Mouse (Mus musculus) myocyte (in vitro differentiated cells): Measurements from ENCODE around the gene 6030498E09Rik. TPM values are rescaled to one million over a fixed set of nuclear protein-coding genes. Genes with fewer than 3 reads are reported as not detected.

Source experiments
- H3K27me3 ChIP-seq: one replicate; pipeline ENCODE4 v1.6.1; 2011; ENCODE audit not compliant: control insufficient read depth, insufficient read depth, insufficient read length
- H3K36me3 ChIP-seq: one replicate; pipeline ENCODE4 v1.6.1; 2011; ENCODE audit not compliant: control insufficient read depth, insufficient read depth
- H3K4me2 ChIP-seq: one replicate; pipeline ENCODE4 v1.6.1; 2011; ENCODE audit warnings: low read depth, control low read depth
- H3K4me3 ChIP-seq: one replicate; pipeline ENCODE4 v1.5.1; 2011; ENCODE audit warnings: mild to moderate bottlenecking, control low read depth, moderate library complexity
- H3K79me2 ChIP-seq: one replicate; pipeline ENCODE4 v1.6.1; 2011; ENCODE audit not compliant: control insufficient read depth, insufficient read depth
- H3ac ChIP-seq: one replicate; pipeline ENCODE4 v1.6.1; 2011; ENCODE audit not compliant: control insufficient read depth, insufficient read length
- CEBPB ChIP-seq: IDR thresholded peaks from 2 replicates; pipeline ENCODE4 v1.6.1; 2011; ENCODE audit warnings: mild to moderate bottlenecking, moderate library complexity; ENCODE audit not compliant: poor library complexity, insufficient read depth, severe bottlenecking
- E2F4 ChIP-seq: IDR thresholded peaks from one replicate; pipeline ENCODE4 v1.6.1; 2011; ENCODE audit warnings: mild to moderate bottlenecking, control low read depth, moderate library complexity; ENCODE audit not compliant: insufficient read depth
- MAX ChIP-seq: IDR thresholded peaks from one replicate; pipeline ENCODE4 v1.6.1; 2011; ENCODE audit warnings: low read depth, mild to moderate bottlenecking, control low read depth
- MYOD1 ChIP-seq, 3 experiments: IDR thresholded peaks; one replicate each; pipeline ENCODE4 v1.6.1; 2011; ENCODE audit warnings: control low read depth in 2 of 3, low read depth in 2 of 3, mild to moderate bottlenecking in 2 of 3, moderate library complexity in 1 of 3; ENCODE audit not compliant: insufficient read length in 2 of 3, control insufficient read depth in 1 of 3
- MYOG ChIP-seq, 3 experiments: IDR thresholded peaks; one replicate each; pipeline ENCODE4 v1.6.1; 2011; ENCODE audit warnings: control low read depth in 2 of 3, low read depth in 2 of 3, mild to moderate bottlenecking in 2 of 3; ENCODE audit not compliant: insufficient read length in 2 of 3, control insufficient read depth in 1 of 3, insufficient read depth in 1 of 3
- POLR2A ChIP-seq: IDR thresholded peaks from one replicate; pipeline ENCODE4 v1.6.1; 2011; ENCODE audit warnings: low read depth, mild to moderate bottlenecking, control low read depth, moderate library complexity; ENCODE audit not compliant: insufficient read length
- POLR2AphosphoS2 ChIP-seq: IDR thresholded peaks from one replicate; pipeline ENCODE4 v1.6.1; 2011; ENCODE audit warnings: low read depth, control low read depth; ENCODE audit not compliant: insufficient read length
- REST ChIP-seq: IDR thresholded peaks from one replicate; pipeline ENCODE4 v1.6.1; 2011; ENCODE audit warnings: mild to moderate bottlenecking, control low read depth, moderate library complexity; ENCODE audit not compliant: insufficient read depth, insufficient read length
- SRF ChIP-seq: IDR thresholded peaks from one replicate; pipeline ENCODE4 v1.6.1; 2011; ENCODE audit warnings: low read depth; ENCODE audit not compliant: control insufficient read depth, insufficient read length
- TCF12 ChIP-seq: IDR thresholded peaks from one replicate; pipeline ENCODE4 v1.6.1; 2011; ENCODE audit warnings: mild to moderate bottlenecking, control low read depth; ENCODE audit not compliant: poor library complexity, insufficient read depth, severe bottlenecking
- TCF3 ChIP-seq: IDR thresholded peaks from one replicate; pipeline ENCODE4 v1.6.1; 2011; ENCODE audit warnings: low read depth, control low read depth; ENCODE audit not compliant: insufficient read length
- USF1 ChIP-seq: IDR thresholded peaks from one replicate; pipeline ENCODE4 v1.6.1; 2011; ENCODE audit warnings: low read depth, mild to moderate bottlenecking, control low read depth, moderate library complexity
- polyA plus RNA-seq: library from polyadenylated mRNA; unstranded; fragments of >200 nt; fragmentation: generic; extraction: Trizol; gene quantifications from one replicate; pipeline ENCODE4 v1.2.1, GENCODE M21; 2012; ENCODE audit warnings: missing spikeins

Gene 6030498E09Rik
- polyA plus RNA-seq, 1 experiment = not detected

GRCm38 (mm10) chrX:38958571-38958970, 186.1 kb downstream of the 6030498E09Rik start:
- no peak overlapping the region for H3K4me2 ChIP-seq
- no peaks in the 10 kb centered on the region for H3K79me2 ChIP-seq
- no peaks in the 10 kb centered on the region for H3K36me3 ChIP-seq
- TF ChIP-seq SRF (no peak), TCF3 (no peak), POLR2A (no peak), MAX (no peak), CEBPB (no peak), REST (no peak), USF1 (no peak), MYOG (IDR thresholded peaks at IDR 0.05; ENCODE audit: control insufficient read depth in 1 of 3, insufficient read depth in 1 of 3, insufficient read length in 2 of 3, low read depth in 2 of 3) (no peak), MYOD1 (IDR thresholded peaks at IDR 0.05; ENCODE audit: control insufficient read depth in 1 of 3, insufficient read length in 2 of 3, low read depth in 2 of 3) (no peak), E2F4 (no peak), TCF12 (no peak), POLR2AphosphoS2 (no peak)
- no peak overlapping the region for H3K4me3 ChIP-seq
- no peak overlapping the region for H3ac ChIP-seq
- no peaks in the 10 kb centered on the region for H3K27me3 ChIP-seq

- H3ac ChIP-seq = no peak overlapping the region
- TF ChIP-seq SRF (no peak), TCF12 (no peak), MAX (no peak), TCF3 (no peak), REST (no peak), MYOD1 (IDR thresholded peaks at IDR 0.05; ENCODE audit: control insufficient read depth in 1 of 3, insufficient read length in 2 of 3, low read depth in 2 of 3) (no peak), POLR2A (no peak), MYOG (IDR thresholded peaks at IDR 0.05; ENCODE audit: control insufficient read depth in 1 of 3, insufficient read depth in 1 of 3, insufficient read length in 2 of 3, low read depth in 2 of 3) (no peak), CEBPB (no peak), USF1 (no peak), E2F4 (no peak), POLR2AphosphoS2 (no peak)
- H3K4me2 ChIP-seq = no peak overlapping the region
- no peaks in the 10 kb centered on the region for H3K79me2 ChIP-seq
- H3K36me3 ChIP-seq = no peaks in the 10 kb centered on the region
- no peaks in the 10 kb centered on the region for H3K27me3 ChIP-seq
- H3K4me3 ChIP-seq = no peak overlapping the region
Measured at GRCm38 (mm10) chrX:38996265-38996664, 223.8 kb downstream of the 6030498E09Rik start.

Other genes with a start within 250 kb of the 6030498E09Rik start
- gene Cul4b, start 196.5 kb upstream of the 6030498E09Rik start, polyA plus RNA-seq = 7.2 TPM
- gene Mcts1, start 172.1 kb upstream of the 6030498E09Rik start, polyA plus RNA-seq = 27.8 TPM
- 21.4 TPM for gene C1galt1c1, start 137.6 kb upstream of the 6030498E09Rik start, polyA plus RNA-seq